Mouse (Mus musculus) small intestine, adult 2 months (tissue): ENCODE measurements around the gene Sh3pxd2b.

Experiments
- CTCF ChIP-seq: fragments of 200-500 bp; IDR thresholded peaks from 2 replicates; pipeline ENCODE4 v1.5.1; 2012; ENCODE audit warnings: low read depth, mild to moderate bottlenecking, control low read depth, inconsistent platforms, low read length, moderate library complexity, mixed read lengths; ENCODE audit not compliant: insufficient replicate concordance, insufficient read length; ENCODE audit errors: extremely low read depth
- POLR2A ChIP-seq: fragments of 200-500 bp; IDR thresholded peaks from 2 replicates; pipeline ENCODE4 v1.6.1; 2012; ENCODE audit warnings: low read depth, mild to moderate bottlenecking, control low read depth, inconsistent platforms, low read length, moderate library complexity

GRCm38 (mm10) chr11:32347607-32348432 is at the start of gene Sh3pxd2b:
- TF ChIP-seq CTCF (no peak), POLR2A (no peak)
